Mouse (Mus musculus) liver, embryonic 14.5 days (tissue): ENCODE measurements around the gene Slc16a1. TPM values are rescaled to one million over a fixed set of nuclear protein-coding genes. Genes with fewer than 3 reads are reported as not detected.

Source experiments
- ATAC-seq: fragments of 200-750 bp; cut with Nextera tagmentation; 2 replicates; pipeline ENCODE4 v1.8.0; 2017; ENCODE audit warnings: moderate number of reproducible peaks, mild to moderate bottlenecking, moderate library complexity; ENCODE audit not compliant: insufficient read depth
- DNase-seq, 3 experiments: peaks; one replicate each; pipeline ENCODE4 v3.0.0-alpha.2; 2012 to 2013; ENCODE audit warnings: low read depth in 3 of 3, low spot score in 3 of 3
- H3K27ac ChIP-seq: fragments of 300-500 bp; sonication (generic); 2 replicates; pipeline ENCODE4 v1.5.1; 2014; ENCODE audit warnings: moderate library complexity, mild to moderate bottlenecking, control low read depth, inconsistent platforms
- H3K27me3 ChIP-seq: fragments of 300-500 bp; sonication (generic); 2 replicates; pipeline ENCODE4 v1.6.1; 2014; ENCODE audit warnings: mild to moderate bottlenecking, low read length, moderate library complexity; ENCODE audit not compliant: control insufficient read depth, insufficient read depth
- H3K36me3 ChIP-seq: fragments of 300-500 bp; sonication (generic); replicated peaks from 2 replicates; pipeline ENCODE4 v1.6.1; 2014; ENCODE audit warnings: low read depth; ENCODE audit not compliant: control insufficient read depth, insufficient read depth
- H3K4me1 ChIP-seq, 2 experiments: fragments of 200-500 bp in 1 of 2; fragments of 300-500 bp in 1 of 2; sonication (generic) in 1 of 2; replicated peaks; 2 replicates each; pipeline ENCODE4 v1.6.1; 2012 to 2014; ENCODE audit warnings: antibody characterized with exemption in 1 of 2, inconsistent platforms in 1 of 2, low read length in 1 of 2; ENCODE audit not compliant: control insufficient read depth in 2 of 2, insufficient read depth in 2 of 2
- H3K4me2 ChIP-seq: fragments of 300-500 bp; sonication (generic); 2 replicates; pipeline ENCODE4 v1.6.1; 2014; ENCODE audit warnings: low read depth, mild to moderate bottlenecking, control low read depth, moderate library complexity
- H3K4me3 ChIP-seq, 2 experiments: fragments of 200-500 bp in 1 of 2; fragments of 300-500 bp in 1 of 2; sonication (generic) in 1 of 2; 2 replicates each; pipeline ENCODE4 v1.5.1; 2012 to 2014; ENCODE audit warnings: low read depth in 2 of 2, low read length in 2 of 2, mild to moderate bottlenecking in 2 of 2, control low read depth in 1 of 2, inconsistent platforms in 1 of 2, moderate library complexity in 1 of 2; ENCODE audit not compliant: insufficient read depth in 1 of 2
- H3K9ac ChIP-seq: fragments of 300-500 bp; sonication (generic); replicated peaks from 2 replicates; pipeline ENCODE4 v1.6.1; 2014; ENCODE audit warnings: mild to moderate bottlenecking, control low read depth, moderate library complexity
- H3K9me3 ChIP-seq: fragments of 300-500 bp; sonication (generic); 2 replicates; pipeline ENCODE4 v1.6.1; 2016; ENCODE audit warnings: low read length, mixed read lengths; ENCODE audit not compliant: control insufficient read depth
- CTCF ChIP-seq: IDR thresholded peaks from 2 replicates; pipeline ENCODE4 v1.5.1; 2016; ENCODE audit warnings: antibody characterized with exemption, low read depth, control low read depth
- EP300 ChIP-seq: IDR thresholded peaks from 2 replicates; pipeline ENCODE4 v1.6.1; 2016; ENCODE audit warnings: antibody characterized with exemption, low read depth
- WGBS: fragments of 180-500 bp; shearing (Covaris S2); extraction: QIAGEN DNeasy Blood & Tissue Kit; methylation state at CpG from one replicate; pipeline ENCODE4 v1.1.7; 2014; ENCODE audit not compliant: insufficient replicate concordance; 5-methylcytosine and 5-hydroxymethylcytosine counted together
- polyA plus RNA-seq, 2 experiments: library from polyadenylated mRNA; depleted of rRNA in 1 of 2; stranded (reverse) in 1 of 2; unstranded in 1 of 2; fragments of >200 nt; fragmentation: Nextera tagmentation in 1 of 2; extraction: Ambion mirVana in 1 of 2; gene quantifications; 2 replicates each; pipeline versions ENCODE4 v1.2.1 to v1.2.3; 2012 to 2014

Slc16a1 gene
- polyA plus RNA-seq, 2 experiments, result 38.6 to 83.8 TPM

DNA sequence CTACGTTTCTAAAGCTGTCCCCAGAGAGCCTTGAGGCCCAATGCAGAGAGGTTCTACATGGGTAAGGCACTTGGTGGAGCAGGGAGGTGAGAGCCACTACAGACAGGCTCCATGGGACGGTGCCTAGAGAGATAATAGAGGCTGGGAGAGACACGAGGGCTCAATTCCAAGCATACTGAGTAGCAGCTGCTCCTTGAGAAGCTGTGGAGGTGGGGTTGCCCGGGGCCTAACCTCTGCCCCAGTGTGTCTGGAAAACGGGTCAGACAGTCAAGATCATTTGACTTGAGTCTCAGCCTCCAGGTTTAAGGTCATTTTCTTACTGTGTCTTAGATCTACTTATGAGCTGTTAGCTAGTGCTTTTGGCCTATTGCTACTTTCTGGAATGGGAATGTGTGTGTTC is 25.4 kb upstream of the Slc16a1 start:
- H3K27me3 ChIP-seq, result no peaks in the 10 kb centered on the region
- no peak overlapping the region for H3K9ac ChIP-seq
- TF ChIP-seq CTCF (no peak), EP300 (no peak)
- no peaks in the 10 kb centered on the region for H3K9me3 ChIP-seq
- H3K36me3 ChIP-seq, result no peaks in the 10 kb centered on the region
- ATAC-seq, result no peak
- no peak overlapping the region for H3K4me3 ChIP-seq
- no peaks in the 10 kb centered on the region for H3K4me1 ChIP-seq
- no peak overlapping the region for H3K4me2 ChIP-seq
- no peak for DNase-seq
- 48% methylated on average over 5 of the region's 5 CpGs for WGBS
- H3K27ac ChIP-seq, result no peak overlapping the region

DNA sequence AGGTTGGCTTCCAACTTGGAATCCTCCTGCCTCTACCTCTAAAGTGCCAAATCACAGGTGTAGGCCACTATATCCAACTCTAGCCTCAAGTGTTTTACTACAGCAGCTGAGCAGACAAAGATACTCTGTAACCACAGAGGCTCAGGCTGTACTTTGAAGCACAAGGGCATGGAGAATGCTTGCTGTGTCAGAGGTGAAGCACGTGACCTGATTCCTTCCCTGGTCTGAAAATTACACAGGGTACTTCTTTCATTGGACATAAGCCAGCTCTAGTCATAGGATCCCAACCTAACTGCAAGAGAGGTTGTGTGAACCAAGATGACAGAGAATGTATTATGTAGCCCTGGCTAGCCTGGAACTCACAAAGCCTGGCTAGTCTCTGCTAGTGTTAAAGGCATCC is 24.4 kb upstream of the Slc16a1 start:
- H3K9ac ChIP-seq, result no peak overlapping the region
- H3K36me3 ChIP-seq, result no peaks in the 10 kb centered on the region
- TF ChIP-seq EP300, result no peak
- TF ChIP-seq CTCF, result no peak
- no peak for DNase-seq
- H3K27ac ChIP-seq, result no peak overlapping the region
- ATAC-seq, result no peak
- no peaks in the 10 kb centered on the region for H3K4me1 ChIP-seq
- no peaks in the 10 kb centered on the region for H3K27me3 ChIP-seq
- H3K4me3 ChIP-seq, result no peak overlapping the region
- WGBS, result 63% methylated on average over 1 of the region's 1 CpGs
- no peak overlapping the region for H3K4me2 ChIP-seq
- no peaks in the 10 kb centered on the region for H3K9me3 ChIP-seq

DNA sequence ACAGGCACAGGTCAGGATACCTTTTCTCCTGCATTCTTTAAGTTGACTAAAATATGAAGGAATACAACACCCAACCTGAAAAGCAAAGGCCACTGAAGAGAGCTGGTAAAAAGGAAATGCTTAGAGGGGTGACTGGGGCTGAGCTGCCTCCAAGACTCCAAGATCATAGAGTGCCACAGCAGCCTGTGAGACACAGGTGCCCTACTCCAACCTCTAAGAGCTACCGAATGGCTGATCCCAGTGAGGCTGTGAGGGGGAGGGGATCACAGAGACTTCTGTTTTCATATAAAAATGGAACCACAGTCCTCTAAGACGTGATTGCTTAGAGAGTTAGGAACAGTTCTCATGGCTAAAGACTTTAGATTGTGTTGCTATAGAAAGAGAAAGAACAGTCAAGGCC is 23.3 kb upstream of the Slc16a1 start:
- WGBS, result 49% methylated on average over 2 of the region's 2 CpGs
- Histone ChIP-seq H3K4me2 (no peak overlapping the region), H3K4me3 (no peak overlapping the region), H3K9me3 (no peaks in the 10 kb centered on the region), H3K27me3 (no peaks in the 10 kb centered on the region), H3K9ac (no peak overlapping the region), H3K27ac (no peak overlapping the region), H3K4me1 (no peaks in the 10 kb centered on the region), H3K36me3 (no peaks in the 10 kb centered on the region)
- ATAC-seq (no peak), DNase-seq (no peak)
- TF ChIP-seq CTCF (no peak), EP300 (no peak)

DNA sequence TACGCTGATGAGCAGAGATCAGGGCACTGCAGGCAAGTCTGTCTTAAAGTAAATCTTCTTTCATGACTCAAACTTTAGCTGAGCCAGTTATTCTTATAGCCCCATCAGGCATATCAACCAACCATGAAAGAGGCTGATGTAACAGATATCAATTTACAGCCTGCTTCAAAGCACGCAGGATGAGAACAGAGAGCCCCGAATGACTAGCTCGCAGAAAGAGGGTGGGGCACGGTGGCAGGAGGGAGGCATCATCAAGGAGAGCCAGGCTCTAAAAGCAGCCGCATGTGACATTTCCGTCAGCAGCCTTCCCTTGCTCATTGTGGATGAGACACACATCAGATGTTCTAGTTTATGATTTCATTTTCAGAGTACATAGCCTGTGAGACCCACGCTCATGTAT is 22.3 kb upstream of the Slc16a1 start:
- no peak for ATAC-seq
- H3K36me3 ChIP-seq, result no peaks in the 10 kb centered on the region
- no peak overlapping the region for H3K9ac ChIP-seq
- no peak overlapping the region for H3K27ac ChIP-seq
- no peak overlapping the region for H3K4me3 ChIP-seq
- DNase-seq, result no peak
- H3K4me1 ChIP-seq, result no peaks in the 10 kb centered on the region
- 44% methylated on average over 8 of the region's 8 CpGs for WGBS
- H3K9me3 ChIP-seq, result no peaks in the 10 kb centered on the region
- no peak for TF ChIP-seq EP300
- TF ChIP-seq CTCF, result no peak
- H3K4me2 ChIP-seq, result no peak overlapping the region
- no peaks in the 10 kb centered on the region for H3K27me3 ChIP-seq

DNA sequence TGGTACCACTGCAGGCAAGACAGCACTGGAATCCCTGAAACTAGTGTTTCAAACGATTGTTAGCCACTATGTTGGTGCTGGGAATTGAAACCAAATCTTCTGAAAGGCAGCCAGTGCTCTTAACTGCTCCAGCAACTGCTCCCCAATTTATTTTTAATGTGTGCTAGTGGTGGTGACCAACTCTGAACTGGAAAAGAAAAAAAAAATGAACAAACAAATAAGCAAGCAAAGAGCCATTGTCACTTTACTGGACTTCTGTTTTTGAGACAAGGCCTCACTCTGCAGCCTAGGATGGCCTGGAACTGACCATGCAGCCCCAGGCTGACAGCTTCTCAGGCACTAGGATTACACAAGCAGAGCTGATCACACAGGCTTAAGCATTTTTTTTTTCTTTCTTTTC is 16.6 kb upstream of the Slc16a1 start:
- Histone ChIP-seq H3K4me1 (no peaks in the 10 kb centered on the region), H3K4me3 (no peak overlapping the region), H3K9ac (no peak overlapping the region), H3K27ac (no peak overlapping the region), H3K4me2 (no peak overlapping the region), H3K36me3 (no peaks in the 10 kb centered on the region), H3K27me3 (no peaks in the 10 kb centered on the region), H3K9me3 (no peaks in the 10 kb centered on the region)
- ATAC-seq (no peak), DNase-seq (no peak)
- 29% methylated on average over 1 of the region's 1 CpGs for WGBS
- TF ChIP-seq EP300 (no peak), CTCF (no peak)
